Mouse (Mus musculus): Measurements from ENCODE around the gene Mfsd4b2.
"Not testable (repeated sequence)": the region's sequence is repeated elsewhere in the genome, so short reads cannot be mapped to it uniquely, and the experiment has no call there.

The Mfsd4b2 gene

DNA sequence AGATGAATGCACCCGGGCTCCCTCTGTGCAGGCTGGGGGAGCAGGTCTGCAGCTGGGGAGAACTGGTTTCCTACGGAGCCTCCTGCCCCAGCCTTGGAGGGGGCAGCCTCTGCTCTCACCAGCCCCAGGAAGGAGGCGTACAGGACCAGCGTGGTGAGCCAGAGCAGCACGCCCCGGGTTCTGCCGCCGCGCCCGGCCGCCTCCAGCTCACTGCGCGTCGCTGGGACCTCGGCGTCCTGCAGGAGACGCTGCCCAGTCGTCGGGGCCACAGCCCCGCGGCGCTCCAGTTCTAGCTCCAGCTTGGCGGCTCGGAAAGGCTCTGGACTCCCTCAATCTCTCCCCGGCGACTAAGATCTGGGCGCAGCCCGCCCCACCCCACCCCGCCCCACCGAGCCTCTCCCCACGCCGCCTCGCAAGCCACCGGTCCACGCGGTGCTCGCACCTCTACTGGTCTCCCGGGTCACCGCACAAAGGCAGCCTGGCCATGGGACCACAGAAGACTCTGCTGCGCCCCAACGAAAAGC lies at the start of gene Mfsd4b2:
TSS of gene Mfsd4b2 (minus strand) at position 308 of the 524 bp plus-strand sequence.
- DNase-seq = no peak

GRCm38 (mm10) chr10:39975771-39976170 lies 49.0 kb upstream of the Mfsd4b2 start:
- no peak for DNase-seq

GRCm38 (mm10) chr10:39974982-39975381 lies 48.3 kb upstream of the Mfsd4b2 start:
- DNase-seq = no peak

GRCm38 (mm10) chr10:39967512-39967911 lies 40.8 kb upstream of the Mfsd4b2 start:
- DNase-seq = no peak

GRCm38 (mm10) chr10:39961906-39962305 lies 35.2 kb upstream of the Mfsd4b2 start:
- no peak for DNase-seq

- DNase-seq = no peak
Measured at GRCm38 (mm10) chr10:39960441-39960822, 33.7 kb upstream of the Mfsd4b2 start.

DNA sequence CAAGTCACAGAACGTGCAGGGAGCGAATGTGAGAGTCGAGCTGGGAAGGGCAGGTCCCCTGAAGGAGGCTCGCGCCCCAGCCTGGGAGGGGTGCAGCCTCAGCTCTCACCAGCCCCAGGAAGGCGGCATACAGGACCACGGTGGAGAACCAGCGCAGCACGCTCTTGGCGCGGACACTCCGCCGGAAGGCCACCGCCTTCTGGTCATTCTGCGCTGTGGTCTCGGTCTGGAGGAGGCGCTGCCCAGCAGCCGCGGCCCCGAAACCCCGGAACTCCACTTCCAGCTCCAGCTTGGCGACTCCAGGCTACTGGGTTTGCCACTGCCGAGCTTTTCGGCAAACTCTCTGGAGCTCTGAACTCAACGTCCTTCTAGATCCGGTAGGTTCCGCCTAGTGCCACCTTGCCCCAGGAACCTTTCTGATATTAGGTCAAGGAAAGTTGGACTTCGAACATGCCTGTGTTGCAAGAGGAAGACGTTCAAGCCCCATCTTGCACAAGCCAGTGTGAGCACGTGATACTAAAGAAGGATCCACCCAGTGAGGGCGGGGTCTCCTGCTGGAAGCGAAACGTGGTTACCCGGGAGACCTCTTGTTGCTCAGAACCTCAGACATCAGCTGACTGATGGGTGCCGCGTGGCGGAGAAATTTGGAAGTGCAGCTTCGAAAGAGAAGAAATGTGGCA lies 33.2 kb upstream of the Mfsd4b2 start, which contains the start of gene Mfsd4b3:
TSS of gene Mfsd4b3 (minus strand) at position 393 of the 680 bp plus-strand sequence.
- DNase-seq = peak; percentile 99

- DNase-seq = no peak
Measured at GRCm38 (mm10) chr10:39958266-39958665, 31.5 kb upstream of the Mfsd4b2 start.

DNA sequence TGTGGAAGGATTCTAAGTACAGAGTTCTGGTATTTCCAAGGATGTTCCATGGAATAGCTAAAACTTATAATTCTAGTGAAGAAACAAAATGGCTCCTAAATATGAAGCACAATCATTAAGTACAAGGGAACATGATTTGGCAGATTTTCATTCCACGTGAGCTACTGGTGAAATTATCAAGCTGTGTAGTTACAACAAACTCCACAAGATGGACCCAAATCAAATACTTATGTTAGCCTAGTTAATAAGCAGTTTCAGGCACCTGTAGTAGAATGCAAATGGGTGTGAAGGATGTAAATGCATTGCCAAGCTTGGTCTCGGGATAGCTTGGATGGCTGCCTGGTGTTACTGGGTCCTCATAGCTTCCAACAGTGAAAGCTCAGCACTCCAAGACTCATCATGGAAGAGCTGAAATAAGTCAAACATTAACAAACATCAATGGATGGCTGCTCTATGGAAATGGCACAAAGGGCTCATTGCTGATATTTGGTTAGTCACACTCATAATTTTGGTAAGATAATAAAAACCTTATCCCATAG lies 29.7 kb upstream of the Mfsd4b2 start:
- DNase-seq = peak; percentile 61

DNA sequence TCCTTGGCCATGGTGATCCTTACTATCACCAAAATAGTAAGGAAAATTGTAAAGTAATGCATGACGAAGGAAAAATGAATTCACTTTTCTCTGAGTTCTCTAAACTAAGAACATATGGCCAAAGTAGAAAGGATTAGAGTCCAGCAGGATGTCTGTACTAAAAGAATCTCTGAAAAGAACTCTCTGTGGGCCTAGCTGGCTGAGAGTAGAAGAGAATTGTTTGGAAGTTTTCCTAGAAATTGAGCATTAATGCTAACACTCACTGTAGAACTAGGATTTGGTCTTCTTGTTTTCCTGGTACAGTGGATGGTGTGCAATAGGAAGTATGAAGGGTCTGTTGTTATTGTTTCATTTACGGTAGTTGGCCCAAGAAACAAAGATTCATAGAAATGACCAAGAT lies 28.4 kb upstream of the Mfsd4b2 start:
- no peak for DNase-seq

GRCm38 (mm10) chr10:39949377-39949954 lies 22.7 kb upstream of the Mfsd4b2 start:
- DNase-seq = no peak

GRCm38 (mm10) chr10:39947195-39947594 lies 20.5 kb upstream of the Mfsd4b2 start:
- not testable (repeated sequence) for DNase-seq

- DNase-seq = no peak
Measured at GRCm38 (mm10) chr10:39936553-39936952, 9.8 kb upstream of the Mfsd4b2 start.

GRCm38 (mm10) chr10:39924556-39924955 lies 2.2 kb downstream of the Mfsd4b2 start:
- not testable (repeated sequence) for DNase-seq

DNA sequence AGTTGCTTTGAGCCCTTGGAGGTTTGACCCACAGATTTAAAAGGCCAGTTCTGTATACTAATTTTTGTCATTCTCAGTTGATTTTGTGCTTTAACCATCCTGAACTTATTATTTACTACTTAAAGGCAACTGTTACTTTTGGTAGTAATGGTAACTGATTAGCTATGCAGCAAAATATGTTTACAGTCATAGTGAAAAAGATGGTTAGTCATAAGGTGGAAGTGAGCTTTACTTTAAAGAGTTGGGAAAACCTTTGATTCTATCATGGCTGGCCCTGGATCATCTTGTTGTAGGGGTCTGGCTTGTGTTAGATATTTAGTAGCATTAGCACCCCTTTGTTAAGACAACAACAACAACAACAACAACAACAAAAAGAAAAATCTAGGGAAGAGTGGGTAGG lies 14.1 kb downstream of the Mfsd4b2 start:
- no peak for DNase-seq

DNA sequence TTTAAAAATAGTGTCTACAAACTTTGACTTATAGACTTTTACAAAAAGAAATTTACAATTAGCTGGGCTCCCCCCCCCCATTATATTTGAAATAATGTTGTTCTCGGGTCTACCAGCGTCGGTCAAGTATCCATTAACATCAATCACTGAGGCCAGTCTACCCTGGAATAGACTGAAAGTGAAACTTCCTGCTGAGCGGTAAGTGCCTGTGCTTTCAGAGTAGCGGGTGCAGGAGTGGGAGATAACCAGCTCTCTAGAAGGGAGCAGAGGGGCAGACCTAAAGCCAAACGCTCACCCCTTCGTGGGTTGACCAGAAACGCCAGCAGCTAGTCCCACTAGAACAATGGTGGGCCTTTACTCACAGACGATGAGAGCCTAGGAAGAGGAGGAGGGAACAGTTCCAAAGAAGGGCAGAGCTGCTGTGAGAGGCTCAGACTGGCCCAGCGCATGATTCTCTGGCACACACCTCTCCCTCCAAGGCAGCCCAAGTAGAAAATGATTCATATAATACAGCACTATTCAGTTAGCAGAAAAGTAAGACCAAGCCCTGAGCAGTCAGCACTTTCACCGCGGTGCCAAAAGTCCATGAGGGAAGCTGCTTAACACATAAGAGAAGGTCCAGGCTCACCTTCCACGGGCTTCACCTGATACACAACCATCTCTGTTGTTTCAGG lies 17.8 kb downstream of the Mfsd4b2 start:
- no peak for DNase-seq

DNA sequence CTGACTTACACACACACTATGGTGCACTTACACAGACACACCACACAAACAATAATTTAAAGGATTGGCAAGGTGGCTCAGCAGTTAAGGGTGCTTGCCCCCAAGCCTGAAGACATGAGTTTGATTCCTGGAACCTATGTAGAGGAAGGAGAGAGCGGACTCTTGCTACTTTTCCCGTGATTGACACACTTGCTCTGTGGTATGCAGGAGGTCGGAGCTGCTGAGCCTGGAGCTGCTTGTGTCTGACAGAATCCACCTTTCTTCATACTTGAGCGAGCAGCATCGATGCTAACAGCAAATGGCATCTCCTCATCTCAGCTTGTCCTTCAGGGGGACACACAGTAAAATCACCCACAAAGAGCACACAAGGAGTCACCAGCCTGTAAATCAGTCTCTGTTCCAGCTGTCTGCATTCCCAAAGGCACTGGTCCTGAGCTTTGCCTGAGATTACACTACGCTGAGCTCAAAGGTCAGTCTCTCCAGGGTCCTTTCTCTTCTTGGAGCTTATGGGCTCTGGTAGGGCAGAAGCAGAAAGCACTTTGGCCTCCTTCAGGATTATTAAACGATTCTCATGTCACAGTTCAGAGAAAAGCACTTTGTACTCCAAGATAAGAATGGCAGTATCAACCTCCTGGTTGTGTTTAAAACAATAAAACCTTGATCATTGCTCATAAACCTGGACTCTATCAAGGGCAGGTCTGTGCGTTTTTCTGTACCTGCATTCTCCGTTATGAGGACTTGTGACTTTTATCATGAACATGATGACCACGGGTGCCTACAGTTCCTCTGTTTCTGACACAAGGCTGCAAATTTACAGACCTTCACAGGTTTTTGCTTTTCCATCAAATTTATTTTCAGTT lies 19.7 kb downstream of the Mfsd4b2 start:
- DNase-seq = peak; percentile 70

- no peak for DNase-seq
Measured at GRCm38 (mm10) chr10:39904191-39904590, 22.5 kb downstream of the Mfsd4b2 start.

GRCm38 (mm10) chr10:39898874-39899371 lies 27.8 kb downstream of the Mfsd4b2 start, which contains the start of gene Mfsd4b4:
Mfsd4b4 (minus strand) TSS chr10:39899238.
- DNase-seq = peak; percentile 94

DNA sequence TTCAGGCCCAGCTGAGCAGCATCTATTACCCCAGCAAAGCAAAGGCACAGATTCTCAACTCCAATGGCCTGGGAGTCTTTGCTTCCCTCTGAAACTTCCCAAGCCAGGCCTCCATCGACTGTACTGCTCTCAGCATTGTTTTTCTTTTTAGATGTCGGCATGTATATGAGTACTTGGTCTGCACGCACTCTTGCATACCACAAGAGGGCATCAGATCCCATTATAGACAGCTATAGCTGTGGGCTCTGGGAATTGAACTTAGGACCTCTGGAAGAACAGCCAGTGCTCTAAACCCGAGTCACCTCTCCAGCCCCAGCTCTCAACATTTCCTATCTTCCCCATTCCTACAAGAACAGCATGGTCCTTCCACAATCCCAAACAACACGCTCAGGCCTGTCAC lies 30.2 kb downstream of the Mfsd4b2 start:
- DNase-seq = no peak

DNA sequence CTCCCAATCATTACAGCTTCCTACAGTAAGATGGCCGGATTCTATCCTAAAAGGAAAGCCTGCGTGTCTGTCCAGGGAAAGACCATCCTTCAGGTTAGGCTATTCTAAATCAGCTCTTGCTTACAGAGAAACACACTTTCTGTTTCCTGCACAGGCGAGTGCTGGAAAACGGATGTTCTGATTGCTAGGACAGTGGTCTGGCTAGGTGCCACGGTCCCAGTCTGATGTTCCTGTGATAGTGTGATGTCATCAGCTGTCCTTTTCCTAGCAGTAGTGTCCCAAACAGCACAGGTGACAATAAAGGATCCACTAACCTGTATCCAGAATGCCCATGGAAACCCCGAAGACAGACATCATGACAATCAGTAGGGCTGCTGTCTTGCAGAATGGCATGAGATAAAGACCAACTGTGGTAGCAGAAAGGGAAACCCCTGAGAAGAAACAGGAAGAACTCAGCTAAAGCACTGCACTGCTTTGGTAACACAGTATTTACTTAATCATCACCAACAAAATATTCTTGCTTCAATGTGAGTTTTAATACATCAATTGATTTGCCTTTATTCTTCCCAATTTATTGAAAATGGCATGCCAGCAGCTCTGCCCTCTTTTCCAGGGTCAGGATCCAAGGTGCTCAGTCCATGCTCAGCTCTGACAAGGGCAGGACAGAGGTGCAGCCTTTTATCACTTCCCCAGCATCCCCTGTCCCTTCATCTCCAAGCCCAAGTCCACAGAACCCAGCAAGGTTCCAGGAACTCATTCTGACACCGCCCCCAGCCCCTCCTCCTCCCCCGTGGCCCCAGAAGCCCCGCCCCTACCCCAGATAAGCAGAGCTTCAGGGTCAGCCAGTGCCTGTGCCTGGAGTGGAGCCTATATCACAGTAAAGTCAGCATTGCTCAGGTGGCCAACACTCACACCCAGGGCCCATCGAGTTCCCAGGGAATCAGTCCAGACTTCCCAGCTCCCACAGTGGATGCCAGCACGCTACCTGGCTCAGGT lies 32.7 kb downstream of the Mfsd4b2 start:
- no peak for DNase-seq
